Mouse (Mus musculus) embryonic stem cell, embryonic (primary cell): Measurements from ENCODE around the gene Nptx1.

ENCODE experiments used
- CTCF ChIA-PET, 4 experiments: fragments of 300-600 bp in 2 of 4; fragments of 350-600 bp in 2 of 4; sonication (Branson Sonifier 250); formaldehyde crosslinking; loops; one replicate each; lab custom pipeline; 2022; ENCODE audit warnings: inconsistent platforms in 2 of 4; lab: Charles Lee
- POLR2A ChIA-PET, 4 experiments: fragments of 300-600 bp in 2 of 4; fragments of 350-600 bp in 2 of 4; sonication (Branson Sonifier 250); formaldehyde crosslinking; loops; one replicate each; lab custom pipeline; 2022; ENCODE audit warnings: antibody characterized with exemption in 4 of 4, inconsistent platforms in 1 of 4; lab: Charles Lee

Nptx1 gene

GRCm38 (mm10) chr11:119547183-119547921 is at the start of gene Nptx1:
TSS of gene Nptx1 (minus strand) at chr11:119547753.
- ChIA-PET CTCF (interaction anchor here in 2 of 4 experiments (0.5 to 2.0 kb wide), 6 partner anchors 17 to 763 kb away, joined by 3 to 6 read pairs (median 4); partner anchors contain the start of gene Endov (in 1 of the 2)), POLR2A (interaction anchor here in 3 of 4 experiments (0.6 to 3.8 kb wide), 31 partner anchors 8 to 395 kb away, joined by 3 to 40 read pairs (median 4); partner anchors contain the start of gene Baiap2 (in 1 of the 3))

GRCm38 (mm10) chr11:119593966-119594365 is 46.4 kb upstream of the Nptx1 start:
- ChIA-PET POLR2A (interaction anchor here in 3 of 4 experiments (0.6 to 2.4 kb wide), 11 partner anchors 8 to 68 kb away, joined by 3 to 9 read pairs (median 4); partner anchors contain the start of genes Rptor (in 3 of the 3) and Nptx1 (in 2 of the 3)), CTCF (no interaction called here)

- POLR2A ChIA-PET, result interaction anchor here in 3 of 4 experiments (0.6 to 3.1 kb wide), 5 partner anchors 13 to 44 kb away, joined by 3 to 13 read pairs (median 5); partner anchors contain the start of gene Rptor (in 1 of the 3)
- CTCF ChIA-PET, result no interaction called here
Measured at GRCm38 (mm10) chr11:119589242-119589641, 41.7 kb upstream of the Nptx1 start.

- ChIA-PET CTCF (no interaction called here), POLR2A (interaction anchor here in 3 of 4 experiments (0.8 to 5.9 kb wide), 5 partner anchors 14 to 52 kb away, joined by 3 to 39 read pairs (median 6); partner anchors contain the start of gene Rptor (in 2 of the 3))
Measured at GRCm38 (mm10) chr11:119587112-119587511, 39.6 kb upstream of the Nptx1 start.

DNA sequence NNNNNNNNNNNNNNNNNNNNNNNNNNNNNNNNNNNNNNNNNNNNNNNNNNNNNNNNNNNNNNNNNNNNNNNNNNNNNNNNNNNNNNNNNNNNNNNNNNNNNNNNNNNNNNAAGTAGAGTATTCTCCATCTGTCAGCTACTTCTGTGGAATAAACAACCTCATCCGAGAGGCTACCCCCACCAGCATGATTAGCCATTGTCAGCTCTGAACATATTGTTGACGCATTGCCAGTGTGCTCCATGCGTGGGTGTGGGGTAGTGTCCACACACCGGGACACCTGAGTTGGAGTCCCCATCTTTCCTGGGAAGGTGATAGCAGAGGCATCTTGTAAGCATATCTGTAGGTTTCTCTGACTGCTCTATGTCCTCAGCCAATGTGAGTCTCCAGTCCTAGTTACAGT is 39.0 kb upstream of the Nptx1 start:
- ChIA-PET CTCF (interaction anchor here in 1 of 4 experiments (0.6 kb wide), 1 partner anchor 27 kb away, joined by 3 read pairs; no protein-coding TSS in a partner anchor), POLR2A (interaction anchor here (0.6 to 5.9 kb wide), 22 partner anchors 8 to 420 kb away, joined by 3 to 42 read pairs (median 4); partner anchors contain the start of genes Rptor (in 3 of the 4) and Nptx1 (in 1 of the 4))

DNA sequence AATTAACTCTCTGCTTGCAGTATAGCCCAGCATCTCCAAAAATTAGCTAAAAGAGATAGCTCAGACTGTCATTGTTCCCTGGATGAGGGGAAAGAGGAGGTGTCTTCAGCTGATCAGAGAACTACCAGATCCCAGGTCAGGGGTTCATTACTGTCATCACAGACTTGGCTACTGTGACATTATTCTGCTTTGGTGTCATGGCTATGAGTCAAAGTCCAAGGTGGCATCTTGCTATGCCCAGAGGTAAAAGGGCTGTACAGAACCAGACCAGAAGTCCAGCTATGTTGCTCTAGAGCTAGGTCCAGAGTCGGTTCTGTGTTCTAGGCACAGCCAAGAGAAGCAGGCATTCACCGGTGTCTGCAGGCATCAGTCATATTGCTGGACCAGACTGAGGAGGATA is 30.2 kb upstream of the Nptx1 start:
- ChIA-PET POLR2A (interaction anchor here in 3 of 4 experiments (0.6 to 3.2 kb wide), 6 partner anchors 9 to 53 kb away, joined by 3 to 18 read pairs (median 3); no protein-coding TSS in a partner anchor), CTCF (interaction anchor here in 2 of 4 experiments (0.6 to 0.8 kb wide), 3 partner anchors 16 to 436 kb away, joined by 6 to 10 read pairs (median 7); no protein-coding TSS in a partner anchor)

- ChIA-PET POLR2A (interaction anchor here in 2 of 4 experiments (0.8 to 3.2 kb wide), 6 partner anchors 9 to 366 kb away, joined by 3 to 18 read pairs (median 3); partner anchors contain the start of gene Baiap2 (in 1 of the 2)), CTCF (interaction anchor here in 2 of 4 experiments (0.8 kb wide), 2 partner anchors 43 to 54 kb away, joined by 3 to 10 read pairs; no protein-coding TSS in a partner anchor)
Measured at GRCm38 (mm10) chr11:119576855-119577254, 29.3 kb upstream of the Nptx1 start.

- POLR2A ChIA-PET, result interaction anchor here in 3 of 4 experiments (0.6 to 4.6 kb wide), 30 partner anchors 9 to 1398 kb away, joined by 3 to 42 read pairs (median 4); partner anchors contain the start of genes Rptor (in 3 of the 3) and Nptx1 (in 2 of the 3)
- CTCF ChIA-PET, result interaction anchor here in 3 of 4 experiments (0.6 to 1.0 kb wide), 5 partner anchors 8 to 100 kb away, joined by 3 to 5 read pairs (median 3); partner anchors contain the start of gene Endov (in 1 of the 3)
Measured at GRCm38 (mm10) chr11:119572316-119573010, 24.9 kb upstream of the Nptx1 start.

DNA sequence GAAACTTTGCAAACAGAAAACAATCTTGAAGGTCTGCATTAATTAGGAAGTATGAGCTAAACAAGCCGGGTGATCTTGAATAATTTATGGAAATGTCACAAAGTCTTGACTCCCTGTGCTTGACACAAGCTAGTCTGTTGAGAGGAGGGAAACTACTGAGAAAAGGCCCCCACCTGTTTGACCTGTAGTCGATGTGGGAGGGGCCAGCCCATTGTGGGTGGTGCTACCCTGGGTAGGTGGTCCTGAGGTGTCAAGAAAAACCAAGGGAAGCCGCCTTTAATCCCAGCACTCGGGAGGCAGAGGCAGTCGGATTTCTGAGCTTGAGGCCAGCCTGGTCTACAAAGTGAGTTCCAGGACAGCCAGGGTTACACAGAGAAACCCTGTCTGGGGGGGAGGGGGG is 18.6 kb upstream of the Nptx1 start:
- ChIA-PET CTCF (interaction anchor here (0.7 to 1.9 kb wide), 7 partner anchors 18 to 608 kb away, joined by 3 to 5 read pairs (median 3); partner anchors contain the start of genes Endov (in 1 of the 4) and Nptx1 (in 1 of the 4)), POLR2A (interaction anchor here in 3 of 4 experiments (0.6 to 4.9 kb wide), 25 partner anchors 7 to 1859 kb away, joined by 3 to 34 read pairs (median 6); partner anchors contain the start of genes Nptx1 (in 1 of the 3) and Slc38a10 (in 1 of the 3))

DNA sequence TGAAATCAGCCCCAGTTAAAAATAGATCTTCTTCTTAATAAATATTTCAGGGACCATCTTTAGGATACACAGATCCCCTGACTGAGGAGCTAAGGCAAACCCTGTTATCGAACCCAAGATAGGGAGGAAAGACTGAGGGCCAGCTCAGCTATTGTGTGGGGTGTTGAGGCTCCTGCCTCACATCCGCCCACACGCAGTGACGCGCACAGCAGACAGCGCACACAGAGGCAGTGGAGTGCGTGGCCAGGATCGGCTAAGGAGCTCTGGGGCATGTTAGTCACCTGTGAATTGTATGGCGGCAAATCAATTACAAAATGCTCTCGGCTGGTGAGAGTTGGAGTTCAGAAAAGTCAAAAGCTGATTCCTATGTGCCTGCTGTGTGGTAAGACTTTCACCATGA is 18.1 kb upstream of the Nptx1 start:
- ChIA-PET POLR2A (interaction anchor here in 3 of 4 experiments (0.6 to 4.9 kb wide), 30 partner anchors 7 to 1859 kb away, joined by 3 to 34 read pairs (median 6); partner anchors contain the start of genes Nptx1 (in 2 of the 3), Rptor (in 1 of the 3) and Slc38a10 (in 1 of the 3)), CTCF (interaction anchor here (0.5 to 1.9 kb wide), 9 partner anchors 18 to 607 kb away, joined by 3 to 8 read pairs (median 3); partner anchors contain the start of genes Endov (in 1 of the 4) and Nptx1 (in 1 of the 4))

- ChIA-PET POLR2A (interaction anchor here in 3 of 4 experiments (0.6 to 4.9 kb wide), 23 partner anchors 8 to 667 kb away, joined by 3 to 34 read pairs (median 5); partner anchors contain the start of genes Nptx1 (in 2 of the 3), Rptor (in 1 of the 3) and Slc38a10 (in 1 of the 3)), CTCF (interaction anchor here in 3 of 4 experiments (0.5 to 1.9 kb wide), 5 partner anchors 19 to 199 kb away, joined by 3 to 8 read pairs (median 5); partner anchors contain the start of gene Rptor (in 1 of the 3))
Measured at GRCm38 (mm10) chr11:119565021-119565420, 17.5 kb upstream of the Nptx1 start.

DNA sequence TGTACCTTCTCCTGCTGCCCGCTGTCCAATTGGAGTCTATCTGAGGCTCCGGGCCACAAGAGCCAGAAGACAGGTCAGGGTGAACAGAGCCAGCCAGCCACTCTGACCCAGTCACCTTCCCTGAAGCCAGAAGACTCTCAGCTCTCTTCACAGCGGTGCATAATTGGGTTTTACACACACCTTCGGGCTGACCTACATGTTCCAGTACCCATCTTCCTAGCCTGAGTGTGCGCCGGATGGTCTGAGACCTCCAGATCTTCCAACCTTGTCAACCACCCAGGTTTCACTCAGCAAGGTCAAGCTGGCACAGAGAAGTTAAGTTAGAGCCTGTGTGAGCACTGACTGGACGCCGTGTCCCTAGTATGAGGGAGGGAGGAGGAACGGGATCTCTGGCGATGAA is 16.8 kb upstream of the Nptx1 start:
- ChIA-PET POLR2A (interaction anchor here in 3 of 4 experiments (0.7 to 4.9 kb wide), 16 partner anchors 8 to 667 kb away, joined by 3 to 34 read pairs (median 8); partner anchors contain the start of genes Nptx1 (in 2 of the 3), Rptor (in 1 of the 3) and Slc38a10 (in 1 of the 3)), CTCF (interaction anchor here in 3 of 4 experiments (0.6 to 1.9 kb wide), 5 partner anchors 9 to 73 kb away, joined by 3 to 8 read pairs (median 5); partner anchors contain the start of gene Rptor (in 1 of the 3))

DNA sequence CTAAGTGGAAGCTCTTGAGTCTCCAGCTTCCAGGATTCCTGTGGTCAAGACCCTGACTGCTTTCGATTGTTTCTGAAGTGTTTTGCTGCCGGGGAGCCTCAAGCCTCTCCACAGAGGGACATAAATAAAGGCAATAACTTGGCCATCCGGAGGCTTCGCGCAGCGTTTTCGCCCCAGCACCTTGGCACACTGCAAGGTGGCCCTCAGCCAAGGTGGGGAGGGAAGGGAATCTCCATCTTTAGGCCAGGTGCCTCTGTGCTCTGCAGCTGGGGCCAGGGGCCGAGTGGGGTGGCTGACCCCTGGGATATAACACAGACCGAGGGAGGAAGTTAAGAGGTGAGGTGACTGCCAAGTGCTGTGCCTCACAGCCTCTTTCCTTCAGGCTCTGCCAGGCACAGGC is 15.6 kb upstream of the Nptx1 start:
- ChIA-PET POLR2A (interaction anchor here in 2 of 4 experiments (0.9 to 4.9 kb wide), 3 partner anchors 8 to 15 kb away, joined by 3 to 34 read pairs (median 22); partner anchors contain the start of gene Nptx1 (in 1 of the 2)), CTCF (no interaction called here)

GRCm38 (mm10) chr11:119562286-119562685 is 14.7 kb upstream of the Nptx1 start:
- CTCF ChIA-PET, result interaction anchor here in 2 of 4 experiments (0.5 to 1.0 kb wide), 2 partner anchors 15 to 16 kb away, joined by 3 to 6 read pairs; no protein-coding TSS in a partner anchor
- POLR2A ChIA-PET, result interaction anchor here in 2 of 4 experiments (0.8 to 6.5 kb wide), 14 partner anchors 8 to 380 kb away, joined by 3 to 40 read pairs (median 4); partner anchors contain the start of genes Nptx1 (in 2 of the 2) and Baiap2 (in 1 of the 2)

DNA sequence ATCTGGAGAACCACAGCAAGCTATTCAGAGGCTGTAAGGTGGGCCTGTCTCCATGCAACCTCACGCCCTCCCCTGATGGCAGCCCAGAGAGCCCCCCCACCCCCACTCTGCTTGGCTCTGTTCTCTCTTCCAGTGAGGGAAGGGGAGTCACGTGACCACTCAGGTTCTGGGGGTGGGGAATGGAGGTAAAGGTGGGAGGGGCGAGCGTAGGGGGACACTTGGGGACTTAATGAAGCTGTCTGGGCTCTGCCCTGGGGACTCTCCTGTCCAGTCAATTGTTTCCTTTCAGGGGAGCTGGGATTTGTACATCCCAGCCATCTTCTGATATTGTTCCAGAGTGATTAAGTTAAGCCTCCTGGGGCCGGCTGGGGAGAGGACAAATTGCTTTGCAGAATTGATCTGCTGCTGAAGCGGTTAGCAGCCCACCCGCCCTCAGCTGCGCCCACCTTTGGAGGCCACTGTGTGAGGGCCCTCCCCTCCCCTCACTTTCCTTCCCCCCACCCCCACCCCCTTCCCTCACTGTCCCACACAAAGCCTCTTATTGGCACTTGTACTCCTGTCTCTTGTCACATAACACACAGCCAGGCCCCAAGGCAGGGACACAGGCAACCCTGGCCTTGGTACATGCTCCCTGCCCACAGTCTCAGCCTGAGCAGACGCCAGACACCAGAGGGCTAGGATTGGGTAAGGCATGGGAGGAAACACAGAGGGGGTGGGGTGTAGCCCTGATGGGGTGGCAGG is 11.5 kb upstream of the Nptx1 start:
- POLR2A ChIA-PET, result interaction anchor here in 3 of 4 experiments (0.6 to 6.5 kb wide), 19 partner anchors 11 to 383 kb away, joined by 3 to 40 read pairs (median 4); partner anchors contain the start of genes Nptx1 (in 2 of the 3), Baiap2 (in 1 of the 3) and Rptor (in 1 of the 3)

More for the DNA sequence above, 11.5 kb upstream of the Nptx1 start:
- CTCF ChIA-PET, result interaction anchor here in 2 of 4 experiments (0.5 to 1.5 kb wide), 5 partner anchors 14 to 553 kb away, joined by 3 to 5 read pairs (median 3); no protein-coding TSS in a partner anchor
